Mouse (Mus musculus): ENCODE results near the gene Tmem229b. TPM values are rescaled to one million over a fixed set of nuclear protein-coding genes. Genes with fewer than 3 reads are reported as not detected.
"Not testable (repeated sequence)": the region's sequence is repeated elsewhere in the genome, so short reads cannot be mapped to it uniquely, and the experiment has no call there.

Gene Tmem229b
- polyA plus RNA-seq, 1 experiment from 2014 or later = 6.7 TPM

- no peaks in the 10 kb centered on the region for H3K4me1 ChIP-seq (replicated peaks; ENCODE audit: control insufficient read depth, insufficient read depth, low read length)
- H3K27ac ChIP-seq (ENCODE audit: low read length) = no peak overlapping the region
- no peaks in the 10 kb centered on the region for H3K9me3 ChIP-seq (ENCODE audit: control insufficient read depth, low read length)
- no peaks in the 10 kb centered on the region for H3K27me3 ChIP-seq (ENCODE audit: control insufficient read depth, insufficient read depth, low read depth, low read length)
- peaks cover 2% of the 10 kb centered on the region for H3K36me3 ChIP-seq (ENCODE audit: control insufficient read depth, insufficient read depth, low read length)
- no peak overlapping the region for H3K4me3 ChIP-seq (ENCODE audit: low read length)
- no peak for ATAC-seq (ENCODE audit: low read depth)
- H3K4me2 ChIP-seq (ENCODE audit: low read depth, low read length) = no peak overlapping the region
- no peak overlapping the region for H3K9ac ChIP-seq (ENCODE audit: low read length)
Measured at GRCm38 (mm10) chr12:79041436-79041835, 34.0 kb upstream of the Tmem229b start.

DNA sequence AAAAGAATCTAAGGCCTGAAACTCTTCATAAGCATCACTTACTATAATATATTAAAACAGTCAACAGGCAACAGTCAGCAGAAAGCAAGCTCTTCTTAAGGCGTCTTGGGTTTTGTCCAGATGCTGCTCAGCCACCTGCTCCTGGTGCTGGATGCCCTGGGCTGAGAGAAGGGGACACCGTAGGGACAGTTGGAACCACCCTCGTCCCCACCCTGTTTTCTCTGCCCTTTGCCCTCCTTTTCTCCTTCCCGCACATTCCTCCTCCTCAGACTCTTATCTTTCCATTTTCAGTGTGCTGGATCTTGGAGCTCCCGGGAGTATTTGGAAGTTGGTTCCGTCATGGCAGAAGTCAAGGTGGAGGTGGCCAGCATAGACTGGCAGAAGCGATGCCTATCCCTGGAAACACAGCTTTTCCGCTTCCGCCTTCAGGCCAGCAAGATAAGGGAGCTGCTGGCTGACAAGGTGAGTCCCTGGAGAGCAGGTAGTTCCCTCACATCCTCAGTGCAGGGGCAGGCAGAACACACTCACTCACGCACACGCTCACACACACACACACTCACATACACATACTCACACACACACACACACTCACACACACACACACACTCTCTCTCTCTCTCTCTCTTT, 32.9 kb upstream of the Tmem229b start:
- Histone ChIP-seq H3K27ac (ENCODE audit: low read length) (no peak overlapping the region), H3K9ac (ENCODE audit: low read length) (no peak overlapping the region), H3K9me3 (ENCODE audit: control insufficient read depth, low read length) (no peaks in the 10 kb centered on the region), H3K4me2 (ENCODE audit: low read depth, low read length) (no peak overlapping the region), H3K36me3 (ENCODE audit: control insufficient read depth, insufficient read depth, low read length) (peaks cover 2% of the 10 kb centered on the region), H3K4me1 (replicated peaks; ENCODE audit: control insufficient read depth, insufficient read depth, low read length) (no peaks in the 10 kb centered on the region), H3K27me3 (ENCODE audit: control insufficient read depth, insufficient read depth, low read depth, low read length) (no peaks in the 10 kb centered on the region), H3K4me3 (ENCODE audit: low read length) (no peak overlapping the region)
- WGBS = 82% methylated on average over 11 of the region's 11 CpGs
- no peak for ATAC-seq (ENCODE audit: low read depth)

DNA sequence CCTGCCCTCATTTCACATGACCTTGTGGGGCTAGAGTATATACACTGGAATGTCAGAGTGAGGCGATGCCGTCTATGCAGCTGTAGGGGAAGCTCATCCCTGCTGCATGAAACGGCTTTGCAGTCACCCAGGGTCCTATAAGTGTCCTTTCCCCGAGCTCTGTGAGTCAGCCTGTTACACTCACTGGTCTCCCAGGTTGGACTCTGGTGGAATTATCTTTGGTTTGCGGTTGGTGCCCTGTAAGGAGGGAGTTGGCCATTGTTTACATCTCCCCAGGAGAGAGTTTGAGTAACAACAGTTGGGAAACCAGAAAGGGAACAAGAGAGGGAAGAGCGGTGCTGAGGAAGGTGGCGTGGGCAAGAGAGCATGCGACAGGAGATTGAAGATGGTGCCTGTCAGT, 32.3 kb upstream of the Tmem229b start:
- Histone ChIP-seq H3K36me3 (ENCODE audit: control insufficient read depth, insufficient read depth, low read length) (peaks cover 2% of the 10 kb centered on the region; the same call in 1 of the 2 replicates), H3K9me3 (ENCODE audit: control insufficient read depth, low read length) (no peaks in the 10 kb centered on the region), H3K4me2 (ENCODE audit: low read depth, low read length) (no peak overlapping the region), H3K27ac (ENCODE audit: low read length) (no peak overlapping the region), H3K4me3 (ENCODE audit: low read length) (no peak overlapping the region), H3K9ac (ENCODE audit: low read length) (no peak overlapping the region), H3K4me1 (replicated peaks; ENCODE audit: control insufficient read depth, insufficient read depth, low read length) (no peaks in the 10 kb centered on the region), H3K27me3 (ENCODE audit: control insufficient read depth, insufficient read depth, low read depth, low read length) (no peaks in the 10 kb centered on the region)
- no peak for ATAC-seq (ENCODE audit: low read depth)
- 50% methylated on average over 8 of the region's 8 CpGs for WGBS

DNA sequence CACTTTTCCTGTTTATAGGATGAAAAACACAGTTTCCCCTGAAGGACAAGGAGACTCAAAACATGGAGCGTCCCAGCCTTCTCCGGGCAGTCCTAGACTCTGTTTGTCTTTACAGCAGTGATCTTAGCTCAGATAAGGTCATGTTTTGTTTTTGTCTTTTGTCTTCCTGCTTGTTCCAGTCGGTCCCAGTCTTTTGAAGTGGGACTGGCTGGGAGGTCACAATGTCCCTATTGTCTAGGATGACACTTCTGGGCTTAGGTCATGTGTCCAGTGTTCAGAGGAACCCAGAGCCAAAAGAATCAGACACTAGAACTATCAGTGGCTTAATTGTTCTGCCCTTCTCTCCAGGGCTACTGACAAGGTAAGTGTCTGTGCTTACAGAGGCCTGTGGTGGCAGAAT, 27.9 kb upstream of the Tmem229b start:
- Histone ChIP-seq H3K27me3 (ENCODE audit: control insufficient read depth, insufficient read depth, low read depth, low read length) (no peaks in the 10 kb centered on the region), H3K36me3 (ENCODE audit: control insufficient read depth, insufficient read depth, low read length) (no peaks in the 10 kb centered on the region), H3K9me3 (ENCODE audit: control insufficient read depth, low read length) (no peaks in the 10 kb centered on the region), H3K4me3 (ENCODE audit: low read length) (no peak overlapping the region), H3K4me1 (replicated peaks; ENCODE audit: control insufficient read depth, insufficient read depth, low read length) (no peaks in the 10 kb centered on the region), H3K4me2 (ENCODE audit: low read depth, low read length) (no peak overlapping the region), H3K27ac (ENCODE audit: low read length) (no peak overlapping the region), H3K9ac (ENCODE audit: low read length) (no peak overlapping the region)
- 29% methylated on average over 3 of the region's 3 CpGs for WGBS
- peak; percentile 52 for ATAC-seq (ENCODE audit: low read depth)

- Histone ChIP-seq H3K9ac (ENCODE audit: low read length) (no peak overlapping the region), H3K4me1 (replicated peaks; ENCODE audit: control insufficient read depth, insufficient read depth, low read length) (no peaks in the 10 kb centered on the region; the same call in 1 of the 2 replicates), H3K4me3 (ENCODE audit: low read length) (no peak overlapping the region), H3K4me2 (ENCODE audit: low read depth, low read length) (no peak overlapping the region), H3K36me3 (ENCODE audit: control insufficient read depth, insufficient read depth, low read length) (no peaks in the 10 kb centered on the region), H3K9me3 (ENCODE audit: control insufficient read depth, low read length) (no peaks in the 10 kb centered on the region), H3K27me3 (ENCODE audit: control insufficient read depth, insufficient read depth, low read depth, low read length) (no peaks in the 10 kb centered on the region), H3K27ac (ENCODE audit: low read length) (no peak overlapping the region)
- 99% methylated on average over 2 of the region's 2 CpGs for WGBS
- ATAC-seq (ENCODE audit: low read depth) = no peak
Measured at GRCm38 (mm10) chr12:79034331-79034730, 26.9 kb upstream of the Tmem229b start.

DNA sequence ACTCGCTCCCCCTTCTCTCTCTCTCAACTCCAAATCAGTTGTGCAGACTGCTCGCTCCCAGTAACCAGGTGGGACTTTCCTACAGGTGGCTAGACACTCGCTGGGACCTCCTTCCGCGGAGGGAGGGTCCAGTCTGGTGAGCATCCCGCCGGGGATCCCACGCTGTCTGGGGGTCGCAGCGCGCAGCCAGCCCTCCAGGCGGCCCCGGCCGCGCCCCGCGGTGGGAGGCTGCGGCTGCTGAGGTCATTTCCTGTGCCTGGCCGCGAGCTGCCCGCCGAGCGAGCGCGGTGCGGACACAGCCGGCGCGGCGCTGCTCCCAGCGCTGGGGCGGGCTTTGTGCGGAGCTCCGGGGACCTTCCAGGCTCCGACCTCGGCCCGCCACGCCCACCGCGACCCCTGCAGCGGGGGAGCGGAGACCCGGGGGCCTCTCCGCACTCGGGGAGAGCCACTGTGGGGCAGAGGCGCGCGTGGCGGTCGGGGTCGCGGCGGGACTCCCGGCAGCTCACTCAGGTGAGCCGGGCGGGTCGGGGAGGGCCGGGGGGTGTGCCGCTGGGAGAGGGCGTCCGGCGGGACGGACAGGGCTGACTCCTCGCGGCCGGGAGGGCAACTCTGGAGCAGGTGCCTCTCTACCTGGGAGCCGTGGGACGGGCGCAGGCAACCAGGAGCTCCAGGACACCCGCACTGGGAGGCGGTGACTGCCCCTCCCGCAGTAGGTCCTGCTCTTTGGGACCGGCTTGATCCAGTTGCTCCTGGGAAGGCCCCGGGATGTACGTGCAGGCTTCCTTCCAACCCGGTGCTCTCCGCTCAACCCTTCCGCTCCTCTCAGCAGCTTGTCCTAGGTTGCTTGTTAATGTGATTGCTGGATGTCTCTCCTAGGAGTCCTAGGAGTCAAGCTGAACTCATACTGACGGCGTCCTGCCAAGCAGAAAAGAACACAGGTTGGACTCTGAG, 21.8 kb upstream of the Tmem229b start, which contains the start of gene Plekhh1:
Plekhh1 (plus strand) TSS at position 253 of the 951 bp plus-strand sequence.
- peak within 1 kb of the TSS; percentile 93 for H3K9ac ChIP-seq (ENCODE audit: low read length)
- ATAC-seq (ENCODE audit: low read depth) = peak; percentile 96
- H3K4me1 ChIP-seq (replicated peaks; ENCODE audit: control insufficient read depth, insufficient read depth, low read length) = no peaks in the 10 kb centered on the region; the same call in 1 of the 2 replicates
- peak within 1 kb of the TSS; percentile 98 for H3K4me2 ChIP-seq (ENCODE audit: low read depth, low read length)
- no peaks in the 10 kb centered on the region for H3K36me3 ChIP-seq (ENCODE audit: control insufficient read depth, insufficient read depth, low read length)
- H3K27ac ChIP-seq (ENCODE audit: low read length) = peak within 1 kb of the TSS; percentile 51; the same call in 1 of the 2 replicates
- peak within 1 kb of the TSS; percentile 84 for H3K4me3 ChIP-seq (ENCODE audit: low read length)
- H3K27me3 ChIP-seq (ENCODE audit: control insufficient read depth, insufficient read depth, low read depth, low read length) = no peaks in the 10 kb centered on the region; the same call in 1 of the 2 replicates
- WGBS = 1% methylated on average over 56 of the region's 80 CpGs
- no peaks in the 10 kb centered on the region for H3K9me3 ChIP-seq (ENCODE audit: control insufficient read depth, low read length)

DNA sequence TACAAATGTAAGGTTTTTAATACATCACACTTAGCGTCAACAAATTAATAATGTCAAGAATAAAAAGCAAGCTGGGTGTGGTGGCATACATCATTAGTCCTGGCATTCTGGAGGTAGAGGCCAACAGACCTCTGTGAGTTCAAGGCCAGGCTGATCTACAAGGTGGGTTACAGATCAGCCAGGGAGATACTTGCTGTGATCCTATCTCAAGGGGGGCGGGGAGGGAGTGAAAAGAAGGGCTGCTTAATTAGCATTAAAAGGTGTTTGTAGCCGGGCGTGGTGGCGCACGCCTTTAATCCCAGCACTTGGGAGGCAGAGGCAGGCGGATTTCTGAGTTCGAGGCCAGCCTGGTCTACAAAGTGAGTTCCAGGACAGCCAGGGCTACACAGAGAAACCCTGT, 20.1 kb upstream of the Tmem229b start:
- not testable (repeated sequence) for H3K27ac ChIP-seq (ENCODE audit: low read length); H3K9ac ChIP-seq (ENCODE audit: low read length); H3K4me2 ChIP-seq (ENCODE audit: low read depth, low read length); H3K36me3 ChIP-seq (ENCODE audit: control insufficient read depth, insufficient read depth, low read length); H3K27me3 ChIP-seq (ENCODE audit: control insufficient read depth, insufficient read depth, low read depth, low read length); H3K9me3 ChIP-seq (ENCODE audit: control insufficient read depth, low read length); H3K4me3 ChIP-seq (ENCODE audit: low read length); ATAC-seq (ENCODE audit: low read depth); H3K4me1 ChIP-seq (replicated peaks; ENCODE audit: control insufficient read depth, insufficient read depth, low read length)
- WGBS = 97% methylated on average over 8 of the region's 8 CpGs

DNA sequence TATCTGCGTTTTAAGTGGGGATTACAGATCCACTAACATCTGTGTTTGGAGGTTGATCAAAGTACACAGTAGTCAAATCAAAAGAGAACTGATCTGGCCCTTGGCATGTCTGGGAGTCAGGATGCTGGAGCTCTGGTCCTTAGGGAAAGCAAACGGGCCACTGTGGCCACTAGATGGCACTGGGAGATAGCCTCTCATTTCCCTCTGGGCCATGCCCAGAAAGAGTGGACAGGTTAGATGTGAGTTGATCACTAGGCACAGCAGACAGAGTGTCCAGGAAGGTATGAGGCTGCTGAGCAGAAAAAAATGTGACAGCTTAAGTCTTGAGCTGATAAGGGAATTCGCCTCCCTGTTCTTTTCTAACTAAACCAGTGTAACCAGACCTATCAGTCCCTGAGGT, 15.5 kb upstream of the Tmem229b start:
- H3K27ac ChIP-seq (ENCODE audit: low read length) = no peak overlapping the region
- peak; percentile 51; the same call in 1 of the 2 replicates for ATAC-seq (ENCODE audit: low read depth)
- no peak overlapping the region for H3K9ac ChIP-seq (ENCODE audit: low read length)
- H3K4me1 ChIP-seq (replicated peaks; ENCODE audit: control insufficient read depth, insufficient read depth, low read length) = no peaks in the 10 kb centered on the region
- no peaks in the 10 kb centered on the region for H3K36me3 ChIP-seq (ENCODE audit: control insufficient read depth, insufficient read depth, low read length)
- WGBS = 9% methylated on average over 3 of the region's 3 CpGs
- H3K9me3 ChIP-seq (ENCODE audit: control insufficient read depth, low read length) = no peaks in the 10 kb centered on the region
- H3K4me3 ChIP-seq (ENCODE audit: low read length) = no peak overlapping the region
- no peaks in the 10 kb centered on the region; the same call in 1 of the 2 replicates for H3K27me3 ChIP-seq (ENCODE audit: control insufficient read depth, insufficient read depth, low read depth, low read length)
- H3K4me2 ChIP-seq (ENCODE audit: low read depth, low read length) = no peak overlapping the region

GRCm38 (mm10) chr12:79021902-79022301, 14.5 kb upstream of the Tmem229b start:
- H3K27me3 ChIP-seq (ENCODE audit: control insufficient read depth, insufficient read depth, low read depth, low read length) = no peaks in the 10 kb centered on the region; the same call in 1 of the 2 replicates
- no peaks in the 10 kb centered on the region for H3K4me1 ChIP-seq (replicated peaks; ENCODE audit: control insufficient read depth, insufficient read depth, low read length)
- no peaks in the 10 kb centered on the region for H3K9me3 ChIP-seq (ENCODE audit: control insufficient read depth, low read length)
- no peak overlapping the region for H3K4me2 ChIP-seq (ENCODE audit: low read depth, low read length)
- no peak overlapping the region for H3K9ac ChIP-seq (ENCODE audit: low read length)
- ATAC-seq (ENCODE audit: low read depth) = no peak
- no peak overlapping the region for H3K4me3 ChIP-seq (ENCODE audit: low read length)
- H3K27ac ChIP-seq (ENCODE audit: low read length) = no peak overlapping the region
- H3K36me3 ChIP-seq (ENCODE audit: control insufficient read depth, insufficient read depth, low read length) = no peaks in the 10 kb centered on the region
- 80% methylated on average over 1 of the region's 1 CpGs for WGBS

All from lung, embryonic 16.5 days (tissue).